In genomic region chr11:90320922-90321321, GRCm38 (mm10) we compare ENCODE assay signal across 17 mouse cellular contexts.
"Had no signal": no experiment of that assay in that cellular context is flagged by ENCODE, and none has a peak within 500 bp of the region (broad histone marks: within the 10 kb centered on the region; RNA-seq: fewer than 3 reads in every experiment).

No protein-coding gene starts in this region.

- H3K4me2 ChIP-seq: limb, embryonic 15.5 days; liver, embryonic 12.5 days; midbrain, embryonic 12.5 days; neural tube, embryonic 13.5 days; neural tube, embryonic 15.5 days had no signal

- H3K4me3 ChIP-seq: limb, embryonic 15.5 days; liver, embryonic 12.5 days; midbrain, embryonic 12.5 days; myocyte; neural tube, embryonic 13.5 days; neural tube, embryonic 15.5 days had no signal

- H3K9me3 ChIP-seq: limb, embryonic 15.5 days; liver, embryonic 12.5 days; midbrain, embryonic 12.5 days; neural tube, embryonic 13.5 days; neural tube, embryonic 15.5 days had no signal

- H3K27ac ChIP-seq: limb, embryonic 15.5 days; liver, embryonic 12.5 days; liver, embryonic 14.5 days; midbrain, embryonic 12.5 days; neural tube, embryonic 13.5 days; neural tube, embryonic 15.5 days had no signal

- DNase-seq: midbrain, embryonic 14.5 days; retina, postnatal 1 day; right cerebral cortex, adult 18-20 months; right cerebral cortex, postnatal 25 days; right cerebral cortex, postnatal 4 days; spleen, adult 18-20 months; thymus, adult 18-20 months; thymus, postnatal 14 days; thymus, postnatal 36 days had no signal

- ATAC-seq: liver, embryonic 12.5 days; midbrain, embryonic 16.5 days had no signal

- H3K27me3 ChIP-seq: limb, embryonic 15.5 days; liver, embryonic 12.5 days; midbrain, embryonic 12.5 days; neural tube, embryonic 13.5 days; neural tube, embryonic 15.5 days had no signal

- H3K36me3 ChIP-seq: limb, embryonic 15.5 days; liver, embryonic 12.5 days; midbrain, embryonic 12.5 days; neural tube, embryonic 13.5 days; neural tube, embryonic 15.5 days had no signal

- H3K4me1 ChIP-seq: limb, embryonic 15.5 days; liver, embryonic 12.5 days; midbrain, embryonic 12.5 days; neural tube, embryonic 13.5 days; neural tube, embryonic 15.5 days had no signal

- H3K9ac ChIP-seq: limb, embryonic 15.5 days; liver, embryonic 12.5 days; liver, embryonic 14.5 days; midbrain, embryonic 12.5 days; neural tube, embryonic 13.5 days; neural tube, embryonic 15.5 days had no signal
